Mouse (Mus musculus) liver, embryonic 14.5 days (tissue): ENCODE measurements around the gene Tecta.

Experiments used
- CTCF ChIP-seq: IDR thresholded peaks from 2 replicates; pipeline ENCODE4 v1.5.1; 2016; ENCODE audit warnings: antibody characterized with exemption, low read depth, control low read depth
- EP300 ChIP-seq: IDR thresholded peaks from 2 replicates; pipeline ENCODE4 v1.6.1; 2016; ENCODE audit warnings: antibody characterized with exemption, low read depth

DNA sequence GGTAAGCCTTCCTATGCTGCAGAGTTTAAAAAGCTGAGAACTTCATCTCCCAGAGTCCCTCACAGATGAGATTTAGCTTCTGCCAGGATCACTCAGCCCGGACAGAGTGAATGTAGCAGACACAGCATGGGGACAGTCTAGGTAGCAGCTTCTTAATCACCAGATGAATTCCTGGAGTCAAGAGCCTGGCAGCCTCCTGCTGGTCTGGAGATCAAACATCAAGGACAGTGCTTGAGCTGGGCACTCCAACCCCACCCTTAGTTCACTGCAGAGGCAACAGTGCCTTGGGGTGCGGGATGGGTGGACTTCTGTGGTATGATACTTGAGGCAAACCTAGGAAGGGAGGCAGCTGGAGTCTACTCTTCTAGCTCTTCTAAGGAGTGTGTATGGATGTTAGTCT is 20.0 kb upstream of the Tecta start:
- no peak for TF ChIP-seq CTCF
- no peak for TF ChIP-seq EP300
